Mouse (Mus musculus) B cell, adult 62 days (primary cell): ENCODE data around the gene Cdh3. TPM values are rescaled to one million over a fixed set of nuclear protein-coding genes. Genes with fewer than 3 reads are reported as not detected.

ENCODE experiments used
- total RNA-seq: library from RNA; stranded (reverse); gene quantifications from 4 replicates; pipeline ENCODE4 v1.2.4, GENCODE M21; 2023

The Cdh3 gene
- not detected in 4 replicates for total RNA-seq

DNA sequence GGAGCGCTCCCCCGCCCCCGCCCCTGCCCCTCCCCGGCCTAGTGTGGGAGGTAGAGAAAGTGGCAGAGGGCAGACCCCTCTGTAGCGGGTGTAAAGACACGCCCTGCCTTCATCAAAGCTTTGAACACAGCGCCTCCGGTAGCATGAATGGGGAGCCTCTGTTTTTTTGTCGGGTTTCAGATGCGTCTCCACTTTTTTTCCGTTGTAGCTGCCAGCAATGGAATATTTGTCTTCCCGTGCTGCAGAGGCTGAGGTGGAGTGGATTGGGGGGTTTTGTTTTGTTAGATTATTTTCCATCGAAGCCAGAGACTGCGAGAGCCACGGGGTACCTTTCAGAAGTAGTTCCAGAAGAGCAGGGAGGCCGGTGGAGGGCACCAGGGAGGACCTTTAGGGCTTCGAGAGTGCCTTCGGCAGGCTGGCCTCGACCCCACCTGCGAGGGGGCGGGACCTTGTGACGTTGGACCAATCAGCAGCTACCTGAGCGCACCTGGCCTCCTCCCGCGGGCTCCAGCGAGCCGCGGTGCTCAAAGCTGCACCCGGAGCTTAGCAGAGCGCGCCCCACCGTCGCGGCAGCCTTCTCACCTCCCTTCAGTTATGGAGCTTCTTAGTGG, at the start of gene Cdh3:
Gene Cdh3 (plus strand): TSS at position 527 of the 611 bp plus-strand sequence.

DNA sequence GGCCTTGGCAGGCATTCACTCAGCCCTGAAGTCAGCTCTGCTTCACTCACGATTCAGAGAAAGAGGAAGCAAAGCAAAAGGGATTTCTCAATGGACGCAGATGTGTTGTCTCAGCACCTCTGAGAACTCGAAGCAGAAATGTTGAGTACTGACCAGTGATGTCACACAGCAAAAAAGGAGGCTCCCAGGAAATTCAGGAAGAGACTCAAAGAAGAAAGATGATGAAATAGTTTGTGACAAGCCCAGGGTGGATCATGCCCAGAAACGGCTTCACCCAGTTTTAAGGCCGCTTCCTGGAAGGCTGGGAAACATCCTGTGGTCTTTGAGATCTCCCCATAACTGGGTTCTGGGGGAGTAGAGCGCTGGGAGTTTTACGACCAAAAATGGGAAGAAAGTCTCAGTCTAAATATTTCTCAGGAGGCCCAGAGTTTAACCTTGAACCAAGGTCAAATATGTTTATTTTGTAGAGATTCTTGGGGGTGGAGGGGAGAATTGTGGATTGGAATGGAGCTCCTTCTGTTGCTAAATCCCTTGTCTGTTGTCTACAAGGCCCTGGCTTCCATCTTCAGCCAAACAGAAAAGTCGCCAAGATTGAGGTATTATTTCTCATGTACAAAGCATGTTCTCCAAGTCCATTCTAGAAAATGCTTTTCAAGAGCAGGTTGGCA, 10.5 kb upstream of the Cdh3 start, which contains the start of gene 6030452D12Rik:
Gene 6030452D12Rik (plus strand): TSS at position 505 of the 668 bp plus-strand sequence.

GRCm38 (mm10) chr8:106573168-106573567, 62.5 kb downstream of the Cdh3 start, which contains the start of gene Gm10073:
Gene Gm10073, minus strand, starts transcription at chr8:106573461.

GRCm38 (mm10) chr8:106603131-106603819, 92.6 kb downstream of the Cdh3 start, which contains the start of gene Cdh1:
Gene Cdh1, plus strand, starts transcription at chr8:106603351.

Other genes starting within 250 kb of the Cdh3 start
- 5.1 to 7.3 TPM (median 5.6 TPM) in 4 replicates for gene Smpd3, start 172.9 kb upstream of the Cdh3 start, total RNA-seq
- gene Zfp90, start 95.6 kb upstream of the Cdh3 start, total RNA-seq: 11.2 to 12.4 TPM (median 11.7 TPM) in 4 replicates
- gene 6030452D12Rik, start 10.4 kb upstream of the Cdh3 start, total RNA-seq: not detected in 4 replicates
- gene Gm10073, start 62.6 kb downstream of the Cdh3 start, total RNA-seq: 304 to 347 TPM (median 321 TPM) in 4 replicates
- gene Cdh1, start 92.5 kb downstream of the Cdh3 start, total RNA-seq: not detected in 4 replicates
- 15.3 to 19.1 TPM (median 17.0 TPM) in 4 replicates for gene Tango6, start 172.2 kb downstream of the Cdh3 start, total RNA-seq